Mouse (Mus musculus) cerebellum, adult 2 months (tissue): ENCODE results near the gene Spen. TPM values are rescaled to one million over a fixed set of nuclear protein-coding genes. Genes with fewer than 3 reads are reported as not detected.
"Not testable (repeated sequence)": the region's sequence is repeated elsewhere in the genome, so short reads cannot be mapped to it uniquely, and the experiment has no call there.

Source experiments
- DNase-seq, 2 experiments: peaks; one replicate each; pipeline ENCODE4 v3.0.0; 2021
- H3K27ac ChIP-seq: fragments of 200-500 bp; 2 replicates; pipeline ENCODE4 v1.5.1; 2012; ENCODE audit warnings: low read length, control low read depth, inconsistent platforms; ENCODE audit not compliant: insufficient read depth
- H3K27me3 ChIP-seq: fragments of 200-500 bp; 2 replicates; pipeline ENCODE4 v1.6.1; 2012; ENCODE audit warnings: inconsistent platforms, mild to moderate bottlenecking, low read length, moderate library complexity; ENCODE audit not compliant: control insufficient read depth, insufficient read depth
- H3K4me1 ChIP-seq: fragments of 200-500 bp; 2 replicates; pipeline ENCODE4 v1.6.1; 2011; ENCODE audit warnings: low read length; ENCODE audit not compliant: control insufficient read depth, insufficient read depth
- H3K4me3 ChIP-seq: fragments of 200-500 bp; replicated peaks from 2 replicates; pipeline ENCODE3; 2011; ENCODE audit warnings: mild to moderate bottlenecking, low read depth, low read length, control low read depth; ENCODE audit not compliant: insufficient read depth
- CTCF ChIP-seq: fragments of 200-500 bp; IDR thresholded peaks from 2 replicates; pipeline ENCODE4 v1.5.1; 2011; ENCODE audit warnings: low read depth, mild to moderate bottlenecking, control low read depth, low read length, moderate library complexity, borderline replicate concordance; ENCODE audit not compliant: insufficient read depth
- POLR2A ChIP-seq: fragments of 200-500 bp; IDR thresholded peaks from 2 replicates; pipeline ENCODE4 v1.6.1; 2011; ENCODE audit warnings: low read length, control low read depth, borderline replicate concordance; ENCODE audit not compliant: insufficient read depth
- WGBS: fragments of 180-500 bp; shearing (Covaris S2); methylation state at CpG from one replicate; pipeline ENCODE4 v1.1.7; 2018; 5-methylcytosine and 5-hydroxymethylcytosine counted together
- polyA plus RNA-seq: library from polyadenylated mRNA; depleted of rRNA; stranded (reverse); fragments of >200 nt; gene quantifications from 2 replicates; pipeline ENCODE4 v1.2.3, GENCODE M21; 2012

The Spen gene
- polyA plus RNA-seq, 1 experiment: 16.6 TPM

DNA sequence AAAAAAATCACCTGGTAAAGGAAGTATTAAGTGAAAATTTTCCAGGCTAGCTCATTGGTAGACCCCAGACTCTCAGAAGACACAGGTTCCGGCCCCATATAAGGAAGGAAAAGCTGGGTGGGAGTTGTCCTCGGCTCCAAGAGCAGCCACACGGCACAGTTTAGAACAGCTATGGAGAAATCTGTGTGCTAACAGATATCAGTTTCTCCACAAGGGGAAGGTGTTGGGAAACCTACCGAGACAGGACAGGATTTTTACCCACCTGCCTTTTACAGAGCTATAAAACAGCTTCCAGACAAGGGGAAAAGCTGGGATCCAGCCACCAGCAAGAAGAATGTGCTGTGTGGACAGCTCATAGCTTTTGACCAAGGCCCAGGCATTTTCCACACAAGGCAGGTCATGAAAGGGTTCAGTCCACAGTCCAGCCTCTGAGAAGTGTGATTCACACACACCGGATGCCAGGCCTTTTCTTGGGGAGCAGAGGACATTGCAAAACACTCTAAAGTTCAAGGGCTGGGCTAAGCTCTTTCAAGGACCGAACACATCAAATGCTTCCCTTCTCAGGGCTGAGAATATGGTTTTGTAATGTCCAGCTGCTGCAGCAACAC lies 35.1 kb upstream of the Spen start:
- DNase-seq: no peak
- TF ChIP-seq CTCF (no peak), POLR2A (no peak)
- Histone ChIP-seq H3K27me3 (no peaks in the 10 kb centered on the region), H3K4me3 (no peak overlapping the region), H3K27ac (no peak overlapping the region), H3K4me1 (no peaks in the 10 kb centered on the region)
- WGBS: 82% methylated on average over 6 of the region's 6 CpGs

- H3K4me3 ChIP-seq: no peak overlapping the region
- H3K27ac ChIP-seq: no peak overlapping the region
- TF ChIP-seq CTCF (no peak), POLR2A (no peak)
- no peaks in the 10 kb centered on the region for H3K4me1 ChIP-seq
- WGBS: 80% methylated on average over 7 of the region's 7 CpGs
- DNase-seq: no peak
- H3K27me3 ChIP-seq: no peaks in the 10 kb centered on the region
Observed at GRCm38 (mm10) chr4:141572668-141573358, 34.4 kb upstream of the Spen start.

DNA sequence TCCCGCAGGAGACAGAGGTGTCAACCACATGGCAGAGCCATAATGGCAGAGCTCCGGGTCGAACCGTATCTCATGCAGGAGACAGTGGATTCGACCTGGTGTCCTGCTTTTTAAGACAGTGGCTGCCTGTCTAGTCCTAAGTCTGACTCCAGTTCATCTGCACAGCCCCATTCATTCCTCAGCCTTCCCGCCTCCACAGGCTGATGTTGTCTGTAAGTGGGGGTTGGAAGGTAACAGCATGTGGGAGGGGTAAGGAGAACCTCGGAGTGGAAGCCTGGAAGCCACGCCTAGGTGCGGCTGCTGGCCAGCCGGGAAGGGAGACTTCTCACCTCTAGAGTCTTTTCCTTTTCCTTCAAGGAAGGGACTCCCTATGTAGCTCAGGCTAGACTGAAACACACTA lies 33.5 kb upstream of the Spen start:
- H3K27ac ChIP-seq: no peak overlapping the region
- no peak overlapping the region for H3K4me3 ChIP-seq
- WGBS: 84% methylated on average over 10 of the region's 10 CpGs
- H3K4me1 ChIP-seq: no peaks in the 10 kb centered on the region
- no peaks in the 10 kb centered on the region for H3K27me3 ChIP-seq
- no peak for DNase-seq
- TF ChIP-seq CTCF (no peak), POLR2A (no peak)

- DNase-seq: no peak
- Histone ChIP-seq H3K4me1 (no peaks in the 10 kb centered on the region), H3K27ac (no peak overlapping the region), H3K4me3 (no peak overlapping the region), H3K27me3 (no peaks in the 10 kb centered on the region)
- WGBS: 50% methylated on average over 6 of the region's 6 CpGs
- no peak for TF ChIP-seq CTCF
- TF ChIP-seq POLR2A: no peak
Observed at GRCm38 (mm10) chr4:141571337-141571739, 32.9 kb upstream of the Spen start.

DNA sequence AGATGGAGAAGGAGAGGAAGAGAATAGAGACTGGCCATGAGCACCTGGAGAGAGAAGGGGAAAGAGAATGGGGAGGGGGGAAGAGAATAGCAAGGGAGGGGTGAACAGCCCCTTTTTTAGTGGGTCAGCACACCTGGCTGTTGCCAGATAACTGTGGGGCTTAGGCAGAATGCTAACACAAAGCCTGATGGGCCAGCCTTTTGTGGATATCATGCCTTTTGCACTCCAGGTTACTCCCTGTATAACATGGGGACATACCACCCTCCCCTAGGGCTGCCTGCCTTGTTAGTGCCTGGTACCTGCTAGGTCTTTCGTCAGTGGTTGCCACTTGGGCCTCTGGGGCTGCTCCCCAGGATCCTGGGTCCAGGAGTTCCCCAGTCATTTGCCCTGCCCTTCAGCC lies 32.4 kb upstream of the Spen start:
- Histone ChIP-seq H3K4me1 (no peaks in the 10 kb centered on the region), H3K4me3 (no peak overlapping the region), H3K27ac (no peak overlapping the region), H3K27me3 (no peaks in the 10 kb centered on the region)
- TF ChIP-seq CTCF (no peak), POLR2A (no peak)
- no peak for DNase-seq
- WGBS: 88% methylated on average over 1 of the region's 1 CpGs

DNA sequence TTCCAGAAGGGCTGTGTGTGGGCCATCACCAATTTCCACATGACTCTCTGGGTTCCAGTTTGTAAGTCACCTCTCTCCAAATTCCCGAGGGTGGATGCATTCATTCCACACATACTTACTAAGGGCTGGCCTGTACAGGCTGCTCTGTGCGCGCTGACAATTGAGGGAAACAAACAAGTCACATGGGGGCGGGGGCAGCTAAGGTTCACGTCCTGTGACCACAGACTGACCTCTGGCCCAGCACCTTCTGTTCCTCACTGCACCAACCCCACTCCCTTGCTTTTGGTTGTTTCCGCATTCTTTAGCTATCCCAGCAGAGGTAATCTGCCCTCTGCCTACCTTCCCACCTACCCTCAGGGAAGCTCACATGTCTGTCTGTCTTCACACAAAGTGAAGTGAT lies 31.6 kb upstream of the Spen start:
- no peak overlapping the region for H3K4me3 ChIP-seq
- WGBS: 87% methylated on average over 6 of the region's 6 CpGs
- H3K4me1 ChIP-seq: no peaks in the 10 kb centered on the region
- no peak overlapping the region; the same call in 1 of the 2 replicates for H3K27ac ChIP-seq
- no peaks in the 10 kb centered on the region for H3K27me3 ChIP-seq
- no peak for DNase-seq
- TF ChIP-seq CTCF (no peak), POLR2A (no peak)

GRCm38 (mm10) chr4:141568966-141569365 lies 30.6 kb upstream of the Spen start:
- no peak for TF ChIP-seq POLR2A
- no peak for TF ChIP-seq CTCF
- Histone ChIP-seq H3K4me3 (no peak overlapping the region), H3K4me1 (no peaks in the 10 kb centered on the region), H3K27ac (no peak overlapping the region), H3K27me3 (no peaks in the 10 kb centered on the region)
- 88% methylated on average over 5 of the region's 5 CpGs for WGBS
- no peak for DNase-seq

DNA sequence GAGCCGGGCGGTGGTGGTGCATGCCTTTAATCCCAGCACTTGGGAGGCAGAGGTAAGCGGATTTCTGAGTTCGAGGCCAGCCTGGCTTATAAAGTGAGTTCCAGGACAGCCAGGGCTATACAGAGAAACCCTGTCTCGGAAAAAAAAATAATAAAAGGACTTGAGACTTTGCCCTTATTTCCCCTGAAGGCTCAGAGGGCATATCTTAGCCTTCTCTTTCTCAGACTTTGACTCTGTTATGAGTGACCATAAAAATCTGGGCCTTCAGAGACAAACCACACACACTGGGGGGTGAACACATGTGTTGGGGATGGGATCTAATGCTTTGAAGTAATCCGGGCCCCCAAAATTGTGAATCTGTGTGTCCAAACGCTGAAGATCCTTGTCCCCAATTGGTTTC lies 28.8 kb upstream of the Spen start:
- not testable (repeated sequence) for H3K4me1 ChIP-seq, H3K27me3 ChIP-seq, H3K4me3 ChIP-seq, DNase-seq, H3K27ac ChIP-seq
- WGBS: 91% methylated on average over 7 of the region's 7 CpGs
